Mouse (Mus musculus) layer of hippocampus, adult 9-11 months (tissue): ENCODE data around the gene Gm11437.
A peak's percentile ranks its signal among the peaks of the same experiment; 100 is the strongest.

Source experiments
- DNase-seq: peaks from one replicate; pipeline ENCODE4 v3.0.0; 2022

Gm11437 gene

GRCm38 (mm10) chr11:84141752-84142151, 25.5 kb downstream of the Gm11437 start:
- DNase-seq: peak; percentile 28

GRCm38 (mm10) chr11:84136453-84136852, 30.8 kb downstream of the Gm11437 start:
- DNase-seq: no peak

- no peak for DNase-seq
Observed at GRCm38 (mm10) chr11:84134331-84134860, 32.9 kb downstream of the Gm11437 start.

DNA sequence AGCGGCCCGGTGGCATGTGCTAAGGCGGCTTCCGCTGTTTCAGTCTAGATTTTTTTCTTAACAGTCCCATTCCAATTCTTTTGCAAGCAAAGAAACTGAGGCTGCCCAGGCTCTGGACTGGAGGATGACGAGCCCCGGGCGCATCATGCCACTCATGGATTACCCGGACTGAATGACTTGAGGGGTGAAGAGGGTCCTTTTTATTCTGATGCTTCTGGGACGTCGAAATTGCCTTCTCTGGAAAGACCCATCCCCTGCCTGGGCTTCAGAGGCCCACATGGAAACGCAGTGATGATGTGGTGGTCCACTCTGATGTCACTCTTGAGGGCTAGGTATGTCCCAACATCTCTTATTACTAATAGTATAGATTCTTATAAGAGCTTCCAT, 37.5 kb downstream of the Gm11437 start:
- no peak for DNase-seq

DNA sequence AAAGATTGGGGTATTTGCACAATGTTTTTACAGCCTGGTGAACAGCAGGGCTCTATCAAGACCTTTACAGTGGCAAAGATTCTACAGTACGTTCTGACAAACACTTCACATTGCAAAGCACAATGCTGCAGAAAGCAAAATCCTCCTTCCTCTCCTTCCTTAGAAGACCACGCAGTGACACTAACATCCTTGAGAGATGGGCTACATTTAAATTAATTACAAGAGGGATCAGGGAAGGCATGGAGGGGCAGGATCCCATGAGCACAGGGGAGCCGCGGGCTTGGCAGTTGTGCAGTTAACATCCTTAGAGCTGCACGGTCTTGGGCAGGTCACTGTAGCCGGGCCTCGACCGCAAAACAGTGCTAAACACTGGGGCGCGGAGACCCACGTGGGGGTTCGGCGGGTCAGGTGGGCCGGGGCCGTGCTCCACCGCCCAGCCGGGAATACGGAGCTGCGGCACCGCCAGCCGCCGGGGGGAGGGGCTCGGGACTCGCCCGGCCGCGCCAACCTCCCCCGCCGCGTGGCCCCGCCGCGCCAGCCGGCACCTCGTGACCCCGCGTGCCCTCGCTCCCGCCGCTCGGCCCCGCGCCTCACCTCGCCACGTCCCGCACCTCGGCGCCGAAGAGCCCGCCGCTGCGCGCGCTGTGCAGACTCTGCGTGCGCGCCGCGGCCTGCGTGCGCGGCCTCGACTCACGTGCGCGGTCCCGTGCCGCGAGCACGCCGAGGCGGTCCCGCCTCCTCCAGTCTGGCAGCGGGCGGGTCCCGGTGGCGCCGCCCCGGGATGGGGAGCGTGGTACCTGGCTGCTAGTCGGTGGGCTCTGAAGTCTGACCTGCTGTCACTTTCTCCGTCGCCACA, 38.1 kb downstream of the Gm11437 start, which contains the start of the genes Tada2a and Acaca:
Gene Tada2a (minus strand): TSS at position 658 of the 856 bp plus-strand sequence.
Gene Acaca (plus strand): TSS at position 730 of the 856 bp plus-strand sequence.
- DNase-seq: peak; percentile 75

DNA sequence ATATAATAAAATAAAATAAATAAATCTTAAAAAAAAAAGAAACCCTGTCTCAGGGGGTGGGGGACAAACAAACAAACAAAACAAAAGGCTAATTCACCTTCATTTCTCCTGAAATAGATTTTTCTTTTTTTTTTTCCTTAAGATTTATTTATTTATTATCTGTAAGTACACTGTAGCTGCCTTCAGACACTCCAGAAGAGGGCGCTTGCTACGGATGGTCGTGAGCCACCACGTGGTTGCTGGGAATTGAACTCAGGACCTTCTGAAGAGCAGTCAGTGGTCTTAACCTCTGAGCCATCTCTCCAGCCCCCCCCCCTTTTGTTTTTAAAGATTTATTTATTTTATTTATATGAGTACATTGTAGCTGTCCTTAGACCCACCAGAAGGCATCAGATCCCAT, 39.3 kb downstream of the Gm11437 start:
- no peak for DNase-seq

GRCm38 (mm10) chr11:84121051-84121956, 46.0 kb downstream of the Gm11437 start:
- DNase-seq: no peak

DNA sequence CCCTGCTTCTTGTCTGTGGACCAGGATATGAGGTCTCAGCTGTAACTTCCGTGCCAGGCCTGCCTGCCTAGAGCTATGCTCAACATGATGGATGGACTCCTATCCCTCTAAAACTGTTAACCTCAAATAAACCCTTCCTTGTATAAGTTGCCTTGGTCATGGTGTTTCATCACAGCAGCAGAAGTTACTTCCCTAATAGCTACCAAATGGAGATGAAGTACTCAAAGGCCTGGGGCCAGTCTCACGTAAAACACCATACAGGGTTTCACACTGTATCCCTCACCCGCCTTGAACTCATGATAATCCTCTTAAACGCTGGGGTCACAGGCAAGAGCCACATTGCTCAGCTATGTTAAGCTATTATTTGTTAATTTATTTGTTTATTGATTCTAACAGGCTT, 49.8 kb downstream of the Gm11437 start:
- DNase-seq: no peak

- DNase-seq: no peak
Observed at GRCm38 (mm10) chr11:84116221-84116620, 51.1 kb downstream of the Gm11437 start.

- no peak for DNase-seq
Observed at GRCm38 (mm10) chr11:84115646-84116045, 51.6 kb downstream of the Gm11437 start.

- no peak for DNase-seq
Observed at GRCm38 (mm10) chr11:84113623-84114022, 53.7 kb downstream of the Gm11437 start.

GRCm38 (mm10) chr11:84107137-84107536, 60.1 kb downstream of the Gm11437 start:
- DNase-seq: no peak

DNA sequence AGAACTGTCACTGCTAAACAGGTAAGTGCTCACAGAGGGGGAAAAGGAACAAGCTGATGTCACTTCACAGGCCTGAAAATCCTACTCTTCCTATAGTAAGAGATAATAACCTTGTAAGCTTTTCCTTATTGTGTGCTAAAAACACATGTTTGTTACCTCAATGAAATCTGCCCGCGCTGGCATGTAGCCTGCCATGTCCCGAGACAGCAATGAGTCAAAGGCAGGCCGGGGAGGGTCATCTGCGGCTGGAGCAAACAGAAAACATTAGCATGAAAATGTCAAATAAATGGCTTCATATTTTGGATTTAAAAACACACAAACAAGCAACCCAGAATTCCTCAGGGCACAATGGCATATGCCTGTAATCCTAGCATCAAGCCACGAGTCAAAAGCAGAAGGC, 63.2 kb downstream of the Gm11437 start:
- DNase-seq: no peak

- no peak for DNase-seq
Observed at GRCm38 (mm10) chr11:84101182-84101581, 66.1 kb downstream of the Gm11437 start.
